Mouse (Mus musculus) left cerebral cortex, postnatal 36 days (tissue): ENCODE data around the gene Cep95. TPM values are rescaled to one million over a fixed set of nuclear protein-coding genes. Genes with fewer than 3 reads are reported as not detected.

Source experiments
- DNase-seq, 2 experiments: peaks; one replicate each; pipeline ENCODE4 v3.0.0; 2021 to 2022; ENCODE audit warnings: low spot score in 2 of 2, mixed read lengths in 1 of 2
- intact Hi-C: fragments of 180-260 bp; cut with DNase I; formaldehyde crosslinking; loops from one replicate; pipeline ENCODE4 v1.15.1; 2025
- microRNA-seq: library from miRNA; unstranded; fragments of <30 nt; microRNA quantifications from one replicate; pipeline ENCODE4 v1.2.0, GENCODE M21; 2022
- total RNA-seq, 2 experiments: library from RNA; stranded (reverse); gene quantifications; 2 replicates each; pipeline ENCODE4 v1.2.3; 2021

The Cep95 gene
- total RNA-seq, 2 experiments from 2014 or later: 8.2 to 15.8 TPM

GRCm38 (mm10) chr11:106851438-106851837 lies 62.4 kb downstream of the Cep95 start:
- no peak for DNase-seq
- intact Hi-C loops: loop anchor here (2.0 to 5.0 kb wide), 2 partner anchors 61 to 129 kb away; no protein-coding TSS in a partner anchor

Small RNAs within 50 kb of the gene (microRNA-seq; reads per million reads assigned to microRNA genes)
- gene Gm25994 (not detected), gene Mir3064 (17.5 reads per million, percentile 37 among the genes with 10 or more reads in this experiment)

Other genes with a start within 250 kb of the Cep95 start
- gene Tex2, start 175.8 kb upstream of the Cep95 start, total RNA-seq: 100 to 1,000 TPM; 102 to 112 TPM
- gene Pecam1, start 38.6 kb upstream of the Cep95 start, total RNA-seq: 10 to 100 TPM; 16.9 to 18.8 TPM
- under 1 TPM in 1 of 2 experiments, not detected in 1; 0.25 TPM for gene Milr1, start 38.0 kb upstream of the Cep95 start, total RNA-seq
- gene Polg2, start 9.7 kb upstream of the Cep95 start, total RNA-seq: 1 to 10 TPM; 3.0 to 3.2 TPM
- 100 to 1,000 TPM; 574 to 675 TPM for gene Ddx5, start 67 bp upstream of the Cep95 start, total RNA-seq
- gene Smurf2, start 131.5 kb downstream of the Cep95 start, total RNA-seq: 10 to 100 TPM; 26.3 to 30.9 TPM
- gene Kpna2, start 210.3 kb downstream of the Cep95 start, total RNA-seq: 10 to 100 TPM; 23.0 to 34.0 TPM
- 1 to 10 TPM; 3.7 to 4.0 TPM for gene 1810010H24Rik, start 236.4 kb downstream of the Cep95 start, total RNA-seq